Mouse (Mus musculus) urinary bladder, postnatal 25 days (tissue): ENCODE data around the gene Lrig2.
A peak's percentile ranks its signal among the peaks of the same experiment; 100 is the strongest.

Experiments
- DNase-seq: peaks from one replicate; pipeline ENCODE4 v3.0.0; 2022; ENCODE audit warnings: low spot score

Lrig2 gene

GRCm38 (mm10) chr3:104511538-104512423, at the start of gene Lrig2:
Gene Lrig2 (minus strand): TSS chr3:104511918.
- peak; percentile 95 for DNase-seq

GRCm38 (mm10) chr3:104556624-104557023, 44.9 kb upstream of the Lrig2 start:
- no peak for DNase-seq

GRCm38 (mm10) chr3:104550594-104550993, 38.9 kb upstream of the Lrig2 start:
- DNase-seq = no peak

GRCm38 (mm10) chr3:104548367-104549087, 36.8 kb upstream of the Lrig2 start:
- no peak for DNase-seq

GRCm38 (mm10) chr3:104543825-104544224, 32.1 kb upstream of the Lrig2 start:
- no peak for DNase-seq

GRCm38 (mm10) chr3:104542065-104542429, 30.3 kb upstream of the Lrig2 start:
- DNase-seq = no peak

GRCm38 (mm10) chr3:104541139-104542064, 29.7 kb upstream of the Lrig2 start:
- DNase-seq = peak; percentile 52

GRCm38 (mm10) chr3:104540480-104541138, 28.9 kb upstream of the Lrig2 start:
- no peak for DNase-seq

- no peak for DNase-seq
Observed at GRCm38 (mm10) chr3:104533223-104533622, 21.5 kb upstream of the Lrig2 start.

- no peak for DNase-seq
Observed at GRCm38 (mm10) chr3:104526115-104526882, 14.6 kb upstream of the Lrig2 start.

GRCm38 (mm10) chr3:104525516-104525915, 13.8 kb upstream of the Lrig2 start:
- DNase-seq = no peak

GRCm38 (mm10) chr3:104525029-104525428, 13.3 kb upstream of the Lrig2 start:
- DNase-seq = no peak

GRCm38 (mm10) chr3:104523333-104523871, 11.7 kb upstream of the Lrig2 start:
- no peak for DNase-seq

- DNase-seq = no peak
Observed at GRCm38 (mm10) chr3:104521341-104521924, 9.7 kb upstream of the Lrig2 start.

GRCm38 (mm10) chr3:104520471-104520870, 8.8 kb upstream of the Lrig2 start:
- DNase-seq = no peak

GRCm38 (mm10) chr3:104518931-104519330, 7.2 kb upstream of the Lrig2 start:
- no peak for DNase-seq

GRCm38 (mm10) chr3:104518411-104518810, 6.7 kb upstream of the Lrig2 start:
- DNase-seq = no peak

GRCm38 (mm10) chr3:104517161-104517560, 5.4 kb upstream of the Lrig2 start:
- no peak for DNase-seq

- no peak for DNase-seq
Observed at GRCm38 (mm10) chr3:104514510-104514909, 2.8 kb upstream of the Lrig2 start.

- no peak for DNase-seq
Observed at GRCm38 (mm10) chr3:104512424-104512748, 668 bp upstream of the Lrig2 start.
